Mouse (Mus musculus) left cerebral cortex, postnatal 25 days (tissue): ENCODE measurements at regions not wholly inside any gene's neighbourhood (a gene's known extent, or its start where the extent isn't known, plus 50 kb on each side); places are given as distances from the start of the nearest gene placed in this dataset.

Experiments
- DNase-seq, 2 experiments: peaks; one replicate each; pipeline ENCODE4 v3.0.0; 2022; ENCODE audit warnings: low spot score in 2 of 2, mixed read lengths in 1 of 2
- intact Hi-C: fragments of 180-260 bp; cut with DNase I; formaldehyde crosslinking; loops from one replicate; pipeline ENCODE4 v1.15.1; 2025

DNA sequence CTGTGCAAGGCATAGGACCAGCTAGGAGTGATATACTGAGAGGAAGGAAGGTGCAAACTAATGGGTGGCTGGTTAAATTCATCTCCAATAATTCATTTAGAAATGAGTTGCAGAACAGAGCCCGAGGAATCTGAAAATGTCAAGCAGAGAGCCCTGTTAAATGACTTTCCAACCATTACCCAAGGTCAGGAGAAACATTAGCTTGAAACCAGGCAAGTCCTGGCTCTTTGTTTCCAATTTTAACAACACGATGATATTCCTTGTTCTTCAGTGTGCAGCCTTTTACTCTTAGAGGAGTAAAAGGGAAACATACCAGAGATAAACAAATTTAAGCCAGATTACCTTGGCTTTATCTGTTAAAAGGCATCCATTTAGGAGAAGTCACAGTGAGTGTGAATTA, 2318.4 kb downstream of the Poteg start:
- intact Hi-C loops: no loop called here
- DNase-seq: no peak

GRCm38 (mm10) chr8:29766252-29766920, 2318.9 kb downstream of the Poteg start:
- DNase-seq: no peak
- intact Hi-C loops: no loop called here

- intact Hi-C loops: no loop called here
- peak in 1 of 2 experiments; percentile 1 for DNase-seq
Measured at GRCm38 (mm10) chr8:29777081-29777785, 2329.8 kb downstream of the Poteg start.

DNA sequence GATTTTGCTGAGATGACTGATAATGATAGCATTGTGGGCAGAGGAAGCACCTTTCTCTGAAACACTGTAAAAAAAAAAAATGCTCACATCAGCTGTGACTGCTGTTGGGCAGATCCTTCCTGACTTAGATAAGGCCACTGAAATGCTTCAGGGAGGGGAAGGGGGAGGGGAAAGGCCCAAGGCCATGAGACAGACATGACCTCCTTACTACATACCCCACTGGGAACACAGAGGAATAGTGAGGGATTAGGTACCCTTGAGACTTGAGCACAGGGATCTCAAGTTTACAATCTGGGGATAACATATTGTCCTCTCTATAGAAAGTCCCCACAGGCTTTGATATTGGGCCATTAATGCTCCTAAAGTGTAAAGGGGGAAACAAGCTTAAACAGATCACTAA, 2341.7 kb downstream of the Poteg start:
- intact Hi-C loops: no loop called here
- DNase-seq: no peak

- intact Hi-C loops: no loop called here
Measured at GRCm38 (mm10) chr8:29790029-29790428, 2342.6 kb downstream of the Poteg start.

DNA sequence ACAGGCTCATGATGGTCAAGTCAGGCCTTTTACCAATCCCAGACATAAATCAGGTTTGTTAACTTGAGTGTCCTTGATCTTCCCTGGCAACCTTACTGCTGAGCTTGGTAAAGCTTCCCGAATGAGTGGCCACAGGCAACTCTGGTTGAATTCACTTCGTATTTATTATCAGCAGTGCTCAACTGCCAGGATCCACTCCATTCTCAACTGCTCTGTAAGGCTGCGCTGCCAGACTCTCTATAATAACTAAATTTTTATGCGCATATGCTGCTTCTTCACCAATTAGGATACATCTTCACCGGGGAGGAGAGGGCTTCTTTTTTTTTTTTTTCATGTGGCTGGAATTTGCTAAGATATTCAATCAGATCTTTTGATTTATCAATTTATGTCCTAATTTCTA, 2359.8 kb downstream of the Poteg start:
- no peak for DNase-seq
- intact Hi-C loops: loop anchor here (1.0 kb wide), 1 partner anchor 13 kb away; no protein-coding TSS in a partner anchor

More at GRCm38 (mm10) chr8:29790029-29790428, 2342.6 kb downstream of the Poteg start:
- no peak for DNase-seq

DNA sequence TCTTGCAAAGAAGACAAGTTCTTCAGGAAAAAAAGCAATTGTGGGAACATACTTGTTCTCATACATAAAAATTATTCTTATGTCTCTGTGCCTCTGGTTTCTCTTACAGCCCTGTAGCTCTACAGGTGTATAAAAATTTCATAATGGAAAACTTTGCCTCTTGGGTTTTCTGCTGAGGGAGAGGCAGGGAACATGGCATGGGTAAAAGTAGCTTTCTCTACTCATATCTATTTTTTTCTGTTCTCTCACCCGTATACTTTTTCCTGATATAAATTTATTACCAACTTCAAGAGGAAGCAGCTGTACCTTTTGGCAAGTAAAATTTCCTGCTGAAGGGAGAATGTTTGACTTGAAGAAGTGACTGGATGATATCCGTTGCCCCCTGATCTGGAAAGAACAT, 2388.6 kb downstream of the Poteg start:
- DNase-seq: no peak

More for the DNA sequence above, 2388.6 kb downstream of the Poteg start:
- intact Hi-C loops: no loop called here
